Mouse (Mus musculus): ENCODE data around the gene Ankub1.

Ankub1 gene

GRCm38 (mm10) chr3:57643191-57643590, 49.4 kb downstream of the Ankub1 start:
- DNase-seq (ENCODE audit: low read depth, low spot score) = no peak

GRCm38 (mm10) chr3:57637596-57637995, 55.0 kb downstream of the Ankub1 start:
- no peak for DNase-seq (ENCODE audit: low read depth, low spot score)

DNA sequence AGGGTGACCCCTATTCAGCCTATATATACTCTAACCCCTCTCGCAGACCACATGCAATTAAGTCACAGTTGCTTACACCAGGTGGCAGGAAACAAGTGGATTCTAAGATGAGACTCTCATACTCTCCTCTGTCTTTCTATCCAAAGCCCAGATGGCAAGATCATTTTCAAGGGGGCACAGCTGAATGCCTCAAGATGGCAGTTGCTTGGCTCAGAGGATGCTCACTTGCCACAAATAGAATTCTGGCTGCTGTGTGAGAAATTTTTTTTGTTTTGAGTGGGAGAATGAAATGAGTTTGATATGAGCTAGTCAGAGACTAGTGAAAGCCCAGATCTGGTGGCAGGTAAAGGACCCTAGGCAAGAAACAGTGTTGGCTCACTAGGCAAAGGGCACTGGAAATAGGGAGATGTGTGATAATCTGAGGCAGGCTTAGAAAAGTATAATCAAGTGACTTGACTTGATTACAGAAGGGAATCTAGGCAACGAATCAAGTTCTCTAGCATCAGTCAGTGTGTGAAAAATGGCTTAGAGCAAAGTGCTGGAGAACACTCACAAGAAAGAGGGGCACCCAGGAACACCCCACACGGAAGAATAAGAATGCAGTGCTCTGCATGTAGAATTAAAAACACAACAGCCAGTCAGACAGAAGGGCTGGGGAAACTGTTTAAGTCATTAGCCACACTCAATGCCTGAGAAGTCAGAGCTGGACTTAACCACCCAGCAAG, 57.7 kb downstream of the Ankub1 start:
- DNase-seq (ENCODE audit: low read depth, low spot score) = no peak

- DNase-seq (ENCODE audit: low read depth, low spot score) = no peak
These were observed 65.6 kb downstream of the Ankub1 start for GRCm38 (mm10) chr3:57626954-57627513.

- DNase-seq (ENCODE audit: low read depth, low spot score) = peak; percentile 85
These were observed 67.2 kb downstream of the Ankub1 start for GRCm38 (mm10) chr3:57625275-57625997.

DNA sequence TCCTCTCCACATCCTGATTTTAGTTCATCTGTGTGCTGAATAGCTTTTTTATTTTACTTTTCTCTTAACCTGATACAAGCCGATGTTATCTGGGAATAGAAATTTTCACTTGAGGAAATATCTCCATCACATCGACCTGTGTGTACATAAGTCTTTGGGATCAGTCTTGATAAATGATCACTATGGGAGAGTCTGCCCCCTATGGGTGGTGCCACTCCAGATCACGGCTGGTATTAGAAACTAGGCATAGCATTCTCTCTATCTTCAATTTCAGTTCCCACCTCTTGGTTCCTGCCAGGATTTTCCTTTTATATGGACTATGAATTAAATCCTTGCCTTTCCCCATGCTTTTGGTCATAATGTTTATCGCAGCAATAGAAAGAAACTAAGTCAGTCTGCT, 72.9 kb downstream of the Ankub1 start:
- DNase-seq (ENCODE audit: low read depth, low spot score) = no peak

- no peak for DNase-seq (ENCODE audit: low read depth, low spot score)
These were observed 76.9 kb downstream of the Ankub1 start for GRCm38 (mm10) chr3:57615652-57616051.

DNA sequence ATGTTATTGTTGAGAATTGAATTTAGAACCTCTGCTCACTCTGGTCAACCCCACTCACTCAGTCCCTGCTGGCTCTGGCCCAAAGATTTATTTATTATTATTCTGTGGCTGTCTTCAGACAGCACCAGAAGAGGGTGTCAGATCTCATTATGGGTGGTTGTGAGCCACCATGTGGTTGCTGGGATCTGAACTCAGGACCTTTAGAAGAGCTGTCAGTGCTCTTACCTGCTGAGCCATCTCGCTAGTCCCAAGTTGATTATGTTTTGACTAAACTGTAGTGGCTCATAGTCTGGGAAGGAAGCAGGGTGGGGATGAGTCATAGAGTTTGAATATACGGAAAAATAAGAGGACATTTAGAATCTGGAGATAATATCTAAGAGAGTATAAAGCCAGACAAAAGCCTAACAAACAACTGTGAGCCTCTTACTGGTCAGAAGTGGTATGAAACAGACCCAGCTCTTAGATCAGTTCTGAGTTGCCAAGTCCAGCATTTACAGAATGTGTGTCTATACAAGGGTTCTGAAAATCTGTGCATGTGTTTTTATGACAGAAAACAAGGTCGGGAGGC, 80.1 kb downstream of the Ankub1 start:
- no peak for DNase-seq (ENCODE audit: low read depth, low spot score)

DNA sequence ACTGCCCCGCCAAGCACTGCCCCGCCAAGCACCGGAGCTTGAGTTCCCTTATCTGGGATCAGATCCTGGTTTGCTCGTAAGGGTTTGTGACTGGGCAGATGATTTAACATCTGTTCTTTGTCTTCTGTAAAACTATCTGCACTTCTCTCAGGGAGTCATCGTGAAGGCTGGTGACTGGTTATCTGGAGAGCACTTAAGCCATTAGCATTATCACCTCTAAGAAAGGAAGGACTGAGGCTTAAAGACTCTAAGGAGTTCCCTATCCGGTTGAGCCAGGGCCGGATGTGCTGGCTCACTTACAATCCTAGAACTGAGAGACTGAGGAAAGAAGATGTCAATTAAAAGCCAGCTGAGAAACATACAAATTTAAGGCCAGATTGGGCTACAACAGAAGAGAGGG, 80.8 kb downstream of the Ankub1 start:
- DNase-seq (ENCODE audit: low read depth, low spot score) = no peak
